Mouse (Mus musculus) hindbrain, embryonic 13.5 days (tissue): Measurements from ENCODE around the gene Arhgef17. TPM values are rescaled to one million over a fixed set of nuclear protein-coding genes. Genes with fewer than 3 reads are reported as not detected.

Source experiments
- ATAC-seq: fragments of 200-750 bp; cut with Nextera tagmentation; 2 replicates; pipeline ENCODE4 v1.8.0; 2017; ENCODE audit warnings: moderate TSS enrichment; ENCODE audit not compliant: low FRiP score
- H3K27ac ChIP-seq: fragments of 300-500 bp; sonication (generic); 2 replicates; pipeline ENCODE4 v1.5.1; 2015; ENCODE audit warnings: inconsistent platforms, mild to moderate bottlenecking, moderate library complexity
- H3K27me3 ChIP-seq: fragments of 300-500 bp; sonication (generic); 2 replicates; pipeline ENCODE4 v1.6.1; 2015; ENCODE audit warnings: mild to moderate bottlenecking, inconsistent platforms
- H3K36me3 ChIP-seq: fragments of 300-500 bp; sonication (generic); 2 replicates; pipeline ENCODE4 v1.6.1; 2015; ENCODE audit warnings: mild to moderate bottlenecking, inconsistent platforms
- H3K4me1 ChIP-seq: fragments of 300-500 bp; sonication (generic); replicated peaks from 2 replicates; pipeline ENCODE4 v1.6.1; 2015; ENCODE audit warnings: inconsistent platforms
- H3K4me2 ChIP-seq: fragments of 300-500 bp; sonication (generic); 2 replicates; pipeline ENCODE4 v1.6.1; 2015; ENCODE audit warnings: inconsistent platforms, mild to moderate bottlenecking, moderate library complexity
- H3K4me3 ChIP-seq: fragments of 300-500 bp; sonication (generic); 2 replicates; pipeline ENCODE4 v1.5.1; 2015; ENCODE audit warnings: mild to moderate bottlenecking, inconsistent platforms
- H3K9ac ChIP-seq: fragments of 300-500 bp; sonication (generic); 2 replicates; pipeline ENCODE4 v1.6.1; 2015; ENCODE audit warnings: mild to moderate bottlenecking, inconsistent platforms
- H3K9me3 ChIP-seq: fragments of 300-500 bp; sonication (generic); 2 replicates; pipeline ENCODE4 v1.6.1; 2016; ENCODE audit warnings: inconsistent platforms
- WGBS: fragments of 180-500 bp; shearing (Covaris S2); methylation state at CpG from one replicate; pipeline ENCODE4 v1.1.7; 2015; 5-methylcytosine and 5-hydroxymethylcytosine counted together
- polyA plus RNA-seq: library from polyadenylated mRNA; unstranded; fragments of >200 nt; fragmentation: Nextera tagmentation; extraction: Ambion mirVana; gene quantifications from 2 replicates; pipeline ENCODE4 v1.2.1, GENCODE M21; 2015

Gene Arhgef17
- polyA plus RNA-seq, 1 experiment from 2014 or later, result 7.2 TPM

GRCm38 (mm10) chr7:100961146-100961545 lies 29.2 kb upstream of the Arhgef17 start:
- Histone ChIP-seq H3K27me3 (no peaks in the 10 kb centered on the region), H3K4me1 (0 out of 2 replicates have a peak, but pooled peaks cover 5% of the 10 kb centered on the region), H3K27ac (no peak overlapping the region), H3K36me3 (no peaks in the 10 kb centered on the region), H3K4me2 (no peak overlapping the region), H3K9ac (no peak overlapping the region), H3K4me3 (no peak overlapping the region), H3K9me3 (no peaks in the 10 kb centered on the region)
- ATAC-seq, result no peak
- 77% methylated on average over 7 of the region's 7 CpGs for WGBS

- Histone ChIP-seq H3K4me1 (0 out of 2 replicates have a peak, but pooled peaks cover 5% of the 10 kb centered on the region), H3K4me3 (no peak overlapping the region)
- 81% methylated on average over 2 of the region's 2 CpGs for WGBS
Observed at GRCm38 (mm10) chr7:100960462-100960861, 28.6 kb upstream of the Arhgef17 start.

GRCm38 (mm10) chr7:100958426-100958825 lies 26.5 kb upstream of the Arhgef17 start:
- Histone ChIP-seq H3K4me1 (0 out of 2 replicates have a peak, but pooled peaks cover 5% of the 10 kb centered on the region), H3K4me3 (no peak overlapping the region), H3K4me2 (no peak overlapping the region), H3K9ac (no peak overlapping the region), H3K27me3 (no peaks in the 10 kb centered on the region), H3K36me3 (no peaks in the 10 kb centered on the region), H3K27ac (no peak overlapping the region), H3K9me3 (no peaks in the 10 kb centered on the region)
- no peak for ATAC-seq
- WGBS, result 85% methylated on average over 2 of the region's 2 CpGs

More at GRCm38 (mm10) chr7:100960462-100960861, 28.6 kb upstream of the Arhgef17 start:
- Histone ChIP-seq H3K9me3 (no peaks in the 10 kb centered on the region), H3K9ac (no peak overlapping the region), H3K4me2 (no peak overlapping the region), H3K36me3 (no peaks in the 10 kb centered on the region), H3K27me3 (no peaks in the 10 kb centered on the region), H3K27ac (no peak overlapping the region)
- no peak for ATAC-seq

GRCm38 (mm10) chr7:100952686-100953085 lies 20.8 kb upstream of the Arhgef17 start:
- 0 out of 2 replicates have a peak, but pooled peaks cover 4% of the 10 kb centered on the region for H3K4me1 ChIP-seq
- ATAC-seq, result no peak
- 0 out of 2 replicates have a peak, but pooled peaks cover 4% of the 10 kb centered on the region for H3K27me3 ChIP-seq
- 84% methylated on average over 7 of the region's 7 CpGs for WGBS
- no peaks in the 10 kb centered on the region for H3K36me3 ChIP-seq
- H3K9ac ChIP-seq, result no peak overlapping the region
- no peak overlapping the region for H3K27ac ChIP-seq
- H3K4me2 ChIP-seq, result no peak overlapping the region
- H3K4me3 ChIP-seq, result no peak overlapping the region
- H3K9me3 ChIP-seq, result no peaks in the 10 kb centered on the region

- no peak for ATAC-seq
- Histone ChIP-seq H3K9ac (no peak overlapping the region), H3K4me2 (no peak overlapping the region), H3K4me3 (no peak overlapping the region), H3K9me3 (no peaks in the 10 kb centered on the region), H3K4me1 (0 out of 2 replicates have a peak, but pooled peaks cover 4% of the 10 kb centered on the region), H3K27me3 (0 out of 2 replicates have a peak, but pooled peaks cover 4% of the 10 kb centered on the region), H3K36me3 (no peaks in the 10 kb centered on the region), H3K27ac (no peak overlapping the region)
- 68% methylated on average over 2 of the region's 2 CpGs for WGBS
Observed at GRCm38 (mm10) chr7:100951903-100952302, 20.0 kb upstream of the Arhgef17 start.

GRCm38 (mm10) chr7:100950481-100951010 lies 18.6 kb upstream of the Arhgef17 start:
- WGBS, result 66% methylated on average over 12 of the region's 12 CpGs
- Histone ChIP-seq H3K4me1 (0 out of 2 replicates have a peak, but pooled peaks cover 4% of the 10 kb centered on the region), H3K4me2 (no peak overlapping the region), H3K4me3 (no peak overlapping the region), H3K9me3 (no peaks in the 10 kb centered on the region), H3K27ac (no peak overlapping the region), H3K36me3 (no peaks in the 10 kb centered on the region), H3K9ac (no peak overlapping the region), H3K27me3 (0 out of 2 replicates have a peak, but pooled peaks cover 4% of the 10 kb centered on the region)
- ATAC-seq, result no peak

- peak overlapping the region; percentile 41; the same call in 1 of the 2 replicates for H3K27ac ChIP-seq
- H3K4me2 ChIP-seq, result no peak overlapping the region
- no peaks in the 10 kb centered on the region for H3K9me3 ChIP-seq
- 0 out of 2 replicates have a peak, but pooled peaks cover 4% of the 10 kb centered on the region for H3K4me1 ChIP-seq
- 58% methylated on average over 5 of the region's 5 CpGs for WGBS
- no peak overlapping the region for H3K4me3 ChIP-seq
- ATAC-seq, result no peak
- H3K36me3 ChIP-seq, result no peaks in the 10 kb centered on the region
- 0 out of 2 replicates have a peak, but pooled peaks cover 4% of the 10 kb centered on the region for H3K27me3 ChIP-seq
- H3K9ac ChIP-seq, result no peak overlapping the region
Observed at GRCm38 (mm10) chr7:100950031-100950430, 18.1 kb upstream of the Arhgef17 start.

GRCm38 (mm10) chr7:100944738-100945137 lies 12.8 kb upstream of the Arhgef17 start:
- no peak overlapping the region for H3K4me3 ChIP-seq
- H3K27ac ChIP-seq, result no peak overlapping the region
- no peaks in the 10 kb centered on the region for H3K9me3 ChIP-seq
- no peaks in the 10 kb centered on the region for H3K36me3 ChIP-seq
- WGBS, result 87% methylated on average over 5 of the region's 5 CpGs
- H3K4me1 ChIP-seq, result peaks cover 21% of the 10 kb centered on the region
- peaks cover 7% of the 10 kb centered on the region; the same call in 1 of the 2 replicates for H3K27me3 ChIP-seq
- no peak overlapping the region for H3K4me2 ChIP-seq
- H3K9ac ChIP-seq, result no peak overlapping the region
- no peak for ATAC-seq

GRCm38 (mm10) chr7:100944306-100944705 lies 12.4 kb upstream of the Arhgef17 start:
- Histone ChIP-seq H3K4me2 (no peak overlapping the region), H3K27me3 (peaks cover 3% of the 10 kb centered on the region; the same call in 1 of the 2 replicates), H3K4me3 (no peak overlapping the region), H3K27ac (no peak overlapping the region), H3K36me3 (no peaks in the 10 kb centered on the region), H3K4me1 (peaks cover 21% of the 10 kb centered on the region), H3K9ac (no peak overlapping the region), H3K9me3 (no peaks in the 10 kb centered on the region)
- 63% methylated on average over 2 of the region's 2 CpGs for WGBS
- no peak for ATAC-seq

- H3K4me2 ChIP-seq, result no peak overlapping the region
- no peak overlapping the region for H3K4me3 ChIP-seq
- ATAC-seq, result peak; percentile 66
- no peak overlapping the region for H3K9ac ChIP-seq
- H3K9me3 ChIP-seq, result no peaks in the 10 kb centered on the region
- no peaks in the 10 kb centered on the region for H3K36me3 ChIP-seq
- H3K4me1 ChIP-seq, result peaks cover 21% of the 10 kb centered on the region
- peak overlapping the region; percentile 72; the same call in 1 of the 2 replicates for H3K27ac ChIP-seq
- WGBS, result 48% methylated on average over 12 of the region's 12 CpGs
- H3K27me3 ChIP-seq, result peaks cover 3% of the 10 kb centered on the region; the same call in 1 of the 2 replicates
Observed at GRCm38 (mm10) chr7:100942789-100943615, 11.1 kb upstream of the Arhgef17 start.

GRCm38 (mm10) chr7:100941169-100941568 lies 9.3 kb upstream of the Arhgef17 start:
- ATAC-seq, result no peak
- H3K9ac ChIP-seq, result no peak overlapping the region
- peaks cover 3% of the 10 kb centered on the region; the same call in 1 of the 2 replicates for H3K27me3 ChIP-seq
- no peaks in the 10 kb centered on the region for H3K9me3 ChIP-seq
- H3K4me1 ChIP-seq, result peaks cover 21% of the 10 kb centered on the region
- H3K4me2 ChIP-seq, result no peak overlapping the region
- H3K27ac ChIP-seq, result no peak overlapping the region
- H3K36me3 ChIP-seq, result no peaks in the 10 kb centered on the region
- H3K4me3 ChIP-seq, result no peak overlapping the region
- 38% methylated on average over 5 of the region's 5 CpGs for WGBS

GRCm38 (mm10) chr7:100938106-100938505 lies 6.2 kb upstream of the Arhgef17 start:
- no peak for ATAC-seq
- WGBS, result 90% methylated on average over 16 of the region's 16 CpGs
- peaks cover 12% of the 10 kb centered on the region for H3K4me1 ChIP-seq

More at GRCm38 (mm10) chr7:100938106-100938505, 6.2 kb upstream of the Arhgef17 start:
- H3K4me2 ChIP-seq, result no peak overlapping the region
- H3K36me3 ChIP-seq, result no peaks in the 10 kb centered on the region
- no peaks in the 10 kb centered on the region for H3K9me3 ChIP-seq
- no peak overlapping the region for H3K9ac ChIP-seq
- no peak overlapping the region for H3K4me3 ChIP-seq
- peaks cover 17% of the 10 kb centered on the region for H3K27me3 ChIP-seq
- H3K27ac ChIP-seq, result no peak overlapping the region
